Mouse (Mus musculus): ENCODE data around the gene Dusp9. TPM values are rescaled to one million over a fixed set of nuclear protein-coding genes. Genes with fewer than 3 reads are reported as not detected.

The Dusp9 gene
- polyA plus RNA-seq, 1 experiment from 2014 or later, result 23.5 TPM

- DNase-seq (ENCODE audit: low spot score) (no peak), ATAC-seq (replicated peaks; ENCODE audit: low FRiP score, low read depth) (no peak)
- H3K4me1 ChIP-seq (replicated peaks; ENCODE audit: insufficient read depth, low read length), result no peaks in the 10 kb centered on the region
- TF ChIP-seq CTCF (IDR thresholded peaks at IDR 0.05; ENCODE audit: low read depth), result no peak
- no peaks in the 10 kb centered on the region for H3K27me3 ChIP-seq (ENCODE audit: insufficient read depth, low read length)
- 42% methylated on average over 4 of the region's 4 CpGs for WGBS
- H3K9ac ChIP-seq (ENCODE audit: low read depth, low read length), result no peak overlapping the region
- H3K27ac ChIP-seq, result no peak overlapping the region
- no peaks in the 10 kb centered on the region for H3K36me3 ChIP-seq (ENCODE audit: insufficient read depth, low read length)
- H3K9me3 ChIP-seq (replicated peaks; ENCODE audit: low read length), result no peaks in the 10 kb centered on the region
- no peak overlapping the region for H3K4me2 ChIP-seq (ENCODE audit: low read length)
- no peak overlapping the region for H3K4me3 ChIP-seq (replicated peaks; ENCODE audit: low read depth, low read length)
These were observed 5.9 kb downstream of the Dusp9 start for GRCm38 (mm10) chrX:73645121-73645520.

- H3K4me2 ChIP-seq (ENCODE audit: low read length), result no peak overlapping the region
- ATAC-seq (replicated peaks; ENCODE audit: low FRiP score, low read depth), result no peak
- no peak for TF ChIP-seq CTCF (IDR thresholded peaks at IDR 0.05; ENCODE audit: low read depth)
- H3K4me3 ChIP-seq (replicated peaks; ENCODE audit: low read depth, low read length), result no peak overlapping the region
- H3K36me3 ChIP-seq (ENCODE audit: insufficient read depth, low read length), result no peaks in the 10 kb centered on the region
- H3K27ac ChIP-seq, result no peak overlapping the region
- no peaks in the 10 kb centered on the region for H3K27me3 ChIP-seq (ENCODE audit: insufficient read depth, low read length)
- no peaks in the 10 kb centered on the region for H3K4me1 ChIP-seq (replicated peaks; ENCODE audit: insufficient read depth, low read length)
- no peak overlapping the region for H3K9ac ChIP-seq (ENCODE audit: low read depth, low read length)
- H3K9me3 ChIP-seq (replicated peaks; ENCODE audit: low read length), result no peaks in the 10 kb centered on the region
- DNase-seq (ENCODE audit: low spot score), result no peak
- 68% methylated on average over 3 of the region's 3 CpGs for WGBS
These were observed 11.7 kb downstream of the Dusp9 start for GRCm38 (mm10) chrX:73650869-73651268.

GRCm38 (mm10) chrX:73653392-73653791, 14.2 kb downstream of the Dusp9 start:
- Histone ChIP-seq H3K9me3 (replicated peaks; ENCODE audit: low read length) (no peaks in the 10 kb centered on the region), H3K9ac (ENCODE audit: low read depth, low read length) (no peak overlapping the region), H3K4me2 (ENCODE audit: low read length) (no peak overlapping the region), H3K4me3 (replicated peaks; ENCODE audit: low read depth, low read length) (no peak overlapping the region), H3K36me3 (ENCODE audit: insufficient read depth, low read length) (no peaks in the 10 kb centered on the region), H3K4me1 (replicated peaks; ENCODE audit: insufficient read depth, low read length) (no peaks in the 10 kb centered on the region), H3K27me3 (ENCODE audit: insufficient read depth, low read length) (no peaks in the 10 kb centered on the region), H3K27ac (no peak overlapping the region)
- ATAC-seq (replicated peaks; ENCODE audit: low FRiP score, low read depth) (no peak), DNase-seq (ENCODE audit: low spot score) (no peak)
- 85% methylated on average over 6 of the region's 6 CpGs for WGBS
- TF ChIP-seq CTCF (IDR thresholded peaks at IDR 0.05; ENCODE audit: low read depth), result no peak

GRCm38 (mm10) chrX:73654177-73654576, 15.0 kb downstream of the Dusp9 start:
- no peaks in the 10 kb centered on the region for H3K36me3 ChIP-seq (ENCODE audit: insufficient read depth, low read length)
- H3K27ac ChIP-seq, result no peak overlapping the region
- peak; percentile 86 for TF ChIP-seq CTCF (IDR thresholded peaks at IDR 0.05; ENCODE audit: low read depth)
- H3K4me3 ChIP-seq (replicated peaks; ENCODE audit: low read depth, low read length), result no peak overlapping the region
- no peaks in the 10 kb centered on the region for H3K9me3 ChIP-seq (replicated peaks; ENCODE audit: low read length)
- DNase-seq (ENCODE audit: low spot score), result peak; percentile 70
- no peaks in the 10 kb centered on the region for H3K27me3 ChIP-seq (ENCODE audit: insufficient read depth, low read length)
- H3K4me2 ChIP-seq (ENCODE audit: low read length), result no peak overlapping the region
- ATAC-seq (replicated peaks; ENCODE audit: low FRiP score, low read depth), result peak; percentile 71
- WGBS, result 11% methylated on average over 6 of the region's 6 CpGs
- no peaks in the 10 kb centered on the region for H3K4me1 ChIP-seq (replicated peaks; ENCODE audit: insufficient read depth, low read length)
- H3K9ac ChIP-seq (ENCODE audit: low read depth, low read length), result no peak overlapping the region

GRCm38 (mm10) chrX:73655529-73655928, 16.3 kb downstream of the Dusp9 start:
- Histone ChIP-seq H3K4me1 (replicated peaks; ENCODE audit: insufficient read depth, low read length) (no peaks in the 10 kb centered on the region), H3K27me3 (ENCODE audit: insufficient read depth, low read length) (no peaks in the 10 kb centered on the region)
- ATAC-seq (replicated peaks; ENCODE audit: low FRiP score, low read depth), result no peak

GRCm38 (mm10) chrX:73658391-73658790, 19.2 kb downstream of the Dusp9 start:
- TF ChIP-seq CTCF (IDR thresholded peaks at IDR 0.05; ENCODE audit: low read depth), result no peak

More at GRCm38 (mm10) chrX:73655529-73655928, 16.3 kb downstream of the Dusp9 start:
- no peaks in the 10 kb centered on the region for H3K36me3 ChIP-seq (ENCODE audit: insufficient read depth, low read length)
- H3K27ac ChIP-seq, result no peak overlapping the region
- WGBS, result 59% methylated on average over 3 of the region's 3 CpGs
- H3K9ac ChIP-seq (ENCODE audit: low read depth, low read length), result no peak overlapping the region
- TF ChIP-seq CTCF (IDR thresholded peaks at IDR 0.05; ENCODE audit: low read depth), result peak; percentile 71
- H3K9me3 ChIP-seq (replicated peaks; ENCODE audit: low read length), result no peaks in the 10 kb centered on the region
- DNase-seq (ENCODE audit: low spot score), result peak; percentile 51
- no peak overlapping the region for H3K4me3 ChIP-seq (replicated peaks; ENCODE audit: low read depth, low read length)
- H3K4me2 ChIP-seq (ENCODE audit: low read length), result no peak overlapping the region

More at GRCm38 (mm10) chrX:73658391-73658790, 19.2 kb downstream of the Dusp9 start:
- no peak overlapping the region for H3K27ac ChIP-seq
- no peak overlapping the region for H3K9ac ChIP-seq (ENCODE audit: low read depth, low read length)
- H3K4me1 ChIP-seq (replicated peaks; ENCODE audit: insufficient read depth, low read length), result no peaks in the 10 kb centered on the region
- H3K36me3 ChIP-seq (ENCODE audit: insufficient read depth, low read length), result no peaks in the 10 kb centered on the region
- 57% methylated on average over 7 of the region's 7 CpGs for WGBS
- no peak overlapping the region for H3K4me3 ChIP-seq (replicated peaks; ENCODE audit: low read depth, low read length)
- H3K9me3 ChIP-seq (replicated peaks; ENCODE audit: low read length), result no peaks in the 10 kb centered on the region
- H3K4me2 ChIP-seq (ENCODE audit: low read length), result no peak overlapping the region
- ATAC-seq (replicated peaks; ENCODE audit: low FRiP score, low read depth), result no peak
- no peaks in the 10 kb centered on the region for H3K27me3 ChIP-seq (ENCODE audit: insufficient read depth, low read length)
- DNase-seq (ENCODE audit: low spot score), result no peak
